Mouse (Mus musculus): Measurements from ENCODE around the gene Mtrex. TPM values are rescaled to one million over a fixed set of nuclear protein-coding genes. Genes with fewer than 3 reads are reported as not detected.

Gene Mtrex
- polyA plus RNA-seq, 1 experiment from 2014 or later, result 94.7 TPM

- Histone ChIP-seq H3K27ac (replicated peaks) (no peak overlapping the region), H3K27me3 (ENCODE audit: low read depth, poor library complexity, severe bottlenecking) (no peaks in the 10 kb centered on the region), H3K4me1 (peaks cover 13% of the 10 kb centered on the region), H3K4me3 (no peak overlapping the region), H3K36me3 (no peaks in the 10 kb centered on the region), H3K9me3 (replicated peaks) (no peaks in the 10 kb centered on the region)
- DNase-seq (ENCODE audit: low spot score), result no peak
- WGBS, result 86% methylated on average over 2 of the region's 2 CpGs
Observed at GRCm38 (mm10) chr13:112836951-112837350, 90.2 kb downstream of the Mtrex start.

- H3K4me1 ChIP-seq, result peaks cover 13% of the 10 kb centered on the region
- H3K36me3 ChIP-seq, result no peaks in the 10 kb centered on the region
- peak overlapping the region; percentile 14; the same call in 1 of the 2 replicates for H3K4me3 ChIP-seq
- 35% methylated on average over 12 of the region's 12 CpGs for WGBS
- DNase-seq (ENCODE audit: low spot score), result peak; percentile 31
- H3K27ac ChIP-seq (replicated peaks), result 0 out of 2 replicates have a peak overlapping the region, but pooled peaks have one; percentile 23
- H3K9me3 ChIP-seq (replicated peaks), result no peaks in the 10 kb centered on the region
- H3K27me3 ChIP-seq (ENCODE audit: low read depth, poor library complexity, severe bottlenecking), result no peaks in the 10 kb centered on the region
Observed at GRCm38 (mm10) chr13:112835113-112835512, 92.1 kb downstream of the Mtrex start.

GRCm38 (mm10) chr13:112833895-112834263 is 93.3 kb downstream of the Mtrex start:
- H3K27ac ChIP-seq (replicated peaks), result no peak overlapping the region
- DNase-seq (ENCODE audit: low spot score), result no peak
- no peaks in the 10 kb centered on the region for H3K36me3 ChIP-seq
- H3K4me3 ChIP-seq, result no peak overlapping the region
- peaks cover 13% of the 10 kb centered on the region for H3K4me1 ChIP-seq
- H3K9me3 ChIP-seq (replicated peaks), result no peaks in the 10 kb centered on the region
- 91% methylated on average over 3 of the region's 3 CpGs for WGBS
- no peaks in the 10 kb centered on the region for H3K27me3 ChIP-seq (ENCODE audit: low read depth, poor library complexity, severe bottlenecking)

- DNase-seq (ENCODE audit: low spot score), result no peak
- no peaks in the 10 kb centered on the region for H3K9me3 ChIP-seq (replicated peaks)
- peaks cover 13% of the 10 kb centered on the region for H3K4me1 ChIP-seq
- no peak overlapping the region for H3K4me3 ChIP-seq
- WGBS, result 70% methylated on average over 20 of the region's 20 CpGs
- no peak overlapping the region for H3K27ac ChIP-seq (replicated peaks)
- no peaks in the 10 kb centered on the region for H3K27me3 ChIP-seq (ENCODE audit: low read depth, poor library complexity, severe bottlenecking)
- H3K36me3 ChIP-seq, result no peaks in the 10 kb centered on the region
Observed at GRCm38 (mm10) chr13:112833253-112833894, 93.8 kb downstream of the Mtrex start.

- Histone ChIP-seq H3K4me3 (no peak overlapping the region), H3K36me3 (no peaks in the 10 kb centered on the region), H3K9me3 (replicated peaks) (no peaks in the 10 kb centered on the region), H3K27me3 (ENCODE audit: low read depth, poor library complexity, severe bottlenecking) (no peaks in the 10 kb centered on the region), H3K27ac (replicated peaks) (no peak overlapping the region), H3K4me1 (peaks cover 13% of the 10 kb centered on the region)
- DNase-seq (ENCODE audit: low spot score), result no peak
- 71% methylated on average over 2 of the region's 2 CpGs for WGBS
Observed at GRCm38 (mm10) chr13:112832589-112832988, 94.6 kb downstream of the Mtrex start.

- Histone ChIP-seq H3K27ac (replicated peaks) (no peak overlapping the region), H3K36me3 (no peaks in the 10 kb centered on the region), H3K4me3 (no peak overlapping the region), H3K27me3 (ENCODE audit: low read depth, poor library complexity, severe bottlenecking) (no peaks in the 10 kb centered on the region), H3K9me3 (replicated peaks) (no peaks in the 10 kb centered on the region), H3K4me1 (peaks cover 10% of the 10 kb centered on the region)
- DNase-seq (ENCODE audit: low spot score), result no peak
- WGBS, result 89% methylated on average over 2 of the region's 2 CpGs
Observed at GRCm38 (mm10) chr13:112829619-112830018, 97.6 kb downstream of the Mtrex start.

- H3K27me3 ChIP-seq (ENCODE audit: low read depth, poor library complexity, severe bottlenecking), result no peaks in the 10 kb centered on the region
- no peak for DNase-seq (ENCODE audit: low spot score)
- WGBS, result 60% methylated on average over 6 of the region's 6 CpGs
- H3K36me3 ChIP-seq, result no peaks in the 10 kb centered on the region
- H3K4me1 ChIP-seq, result 0 out of 2 replicates have a peak, but pooled peaks cover 3% of the 10 kb centered on the region
- H3K27ac ChIP-seq (replicated peaks), result no peak overlapping the region
- no peak overlapping the region for H3K4me3 ChIP-seq
- no peaks in the 10 kb centered on the region for H3K9me3 ChIP-seq (replicated peaks)
Observed at GRCm38 (mm10) chr13:112825479-112825878, 101.7 kb downstream of the Mtrex start.

GRCm38 (mm10) chr13:112823911-112824648 is 103.1 kb downstream of the Mtrex start:
- Histone ChIP-seq H3K27me3 (ENCODE audit: low read depth, poor library complexity, severe bottlenecking) (no peaks in the 10 kb centered on the region), H3K4me1 (0 out of 2 replicates have a peak, but pooled peaks cover 3% of the 10 kb centered on the region), H3K36me3 (no peaks in the 10 kb centered on the region), H3K9me3 (replicated peaks) (no peaks in the 10 kb centered on the region), H3K4me3 (no peak overlapping the region), H3K27ac (replicated peaks) (no peak overlapping the region)
- DNase-seq (ENCODE audit: low spot score), result no peak
- WGBS, result 94% methylated on average over 8 of the region's 8 CpGs

- no peaks in the 10 kb centered on the region for H3K9me3 ChIP-seq (replicated peaks)
- H3K27me3 ChIP-seq (ENCODE audit: low read depth, poor library complexity, severe bottlenecking), result no peaks in the 10 kb centered on the region
- no peak overlapping the region for H3K27ac ChIP-seq (replicated peaks)
- no peak for DNase-seq (ENCODE audit: low spot score)
- no peaks in the 10 kb centered on the region for H3K36me3 ChIP-seq
- WGBS, result 90% methylated on average over 6 of the region's 6 CpGs
- H3K4me1 ChIP-seq, result 0 out of 2 replicates have a peak, but pooled peaks cover 3% of the 10 kb centered on the region
- no peak overlapping the region for H3K4me3 ChIP-seq
Observed at GRCm38 (mm10) chr13:112823236-112823910, 103.8 kb downstream of the Mtrex start.

- DNase-seq (ENCODE audit: low spot score), result no peak
- 85% methylated on average over 3 of the region's 3 CpGs for WGBS
- no peaks in the 10 kb centered on the region for H3K27me3 ChIP-seq (ENCODE audit: low read depth, poor library complexity, severe bottlenecking)
- H3K27ac ChIP-seq (replicated peaks), result no peak overlapping the region
- H3K36me3 ChIP-seq, result no peaks in the 10 kb centered on the region
- H3K9me3 ChIP-seq (replicated peaks), result no peaks in the 10 kb centered on the region
- H3K4me1 ChIP-seq, result 0 out of 2 replicates have a peak, but pooled peaks cover 3% of the 10 kb centered on the region
- no peak overlapping the region for H3K4me3 ChIP-seq
Observed at GRCm38 (mm10) chr13:112822413-112822812, 104.8 kb downstream of the Mtrex start.

GRCm38 (mm10) chr13:112818125-112818524 is 109.1 kb downstream of the Mtrex start:
- H3K27ac ChIP-seq (replicated peaks), result no peak overlapping the region
- H3K4me3 ChIP-seq, result no peak overlapping the region
- H3K4me1 ChIP-seq, result no peaks in the 10 kb centered on the region
- WGBS, result 93% methylated on average over 3 of the region's 3 CpGs
- no peaks in the 10 kb centered on the region for H3K36me3 ChIP-seq
- H3K9me3 ChIP-seq (replicated peaks), result no peaks in the 10 kb centered on the region
- DNase-seq (ENCODE audit: low spot score), result no peak
- no peaks in the 10 kb centered on the region for H3K27me3 ChIP-seq (ENCODE audit: low read depth, poor library complexity, severe bottlenecking)

All from midbrain, embryonic 10.5 days (tissue).